Mouse (Mus musculus): ENCODE results near the gene H2al2c.
"Not testable (repeated sequence)": the region's sequence is repeated elsewhere in the genome, so short reads cannot be mapped to it uniquely, and the experiment has no call there.

Gene H2al2c

DNA sequence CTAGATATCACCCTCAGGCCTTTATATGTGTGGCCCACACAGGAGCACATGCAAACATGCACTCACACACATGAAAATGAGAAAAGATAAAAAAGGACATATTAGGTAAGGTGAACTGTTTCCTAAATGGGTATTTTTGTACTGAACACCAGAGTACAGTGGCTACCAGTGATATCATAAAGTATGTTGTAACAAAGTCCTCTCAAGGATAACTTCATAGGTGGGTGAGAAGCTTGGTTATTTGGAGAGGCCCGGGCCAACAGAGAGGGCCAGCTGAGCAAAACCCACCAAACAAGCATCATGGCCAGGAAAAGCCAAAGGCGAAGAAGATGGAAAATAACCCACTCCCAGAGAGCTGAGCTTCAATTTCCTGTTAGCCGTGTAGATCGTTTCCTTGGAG lies at the start of gene H2al2c:
Gene H2al2c (plus strand): TSS at position 301 of the 400 bp plus-strand sequence.
- DNase-seq (ENCODE audit: low spot score in 2 of 2), result not testable (repeated sequence)
